Mouse (Mus musculus): Measurements from ENCODE around the gene Ttc7b. TPM values are rescaled to one million over a fixed set of nuclear protein-coding genes. Genes with fewer than 3 reads are reported as not detected.
A peak's percentile ranks its signal among the peaks of the same experiment; 100 is the strongest.

Gene Ttc7b
- total RNA-seq, 4 experiments from 2014 or later: 89.9 to 102 (median 95.5) TPM

GRCm38 (mm10) chr12:100447161-100447560, 73.5 kb downstream of the Ttc7b start:
- DNase-seq: no peak

GRCm38 (mm10) chr12:100445686-100446085, 74.9 kb downstream of the Ttc7b start:
- no peak for DNase-seq

GRCm38 (mm10) chr12:100445271-100445670, 75.4 kb downstream of the Ttc7b start:
- no peak for DNase-seq

DNA sequence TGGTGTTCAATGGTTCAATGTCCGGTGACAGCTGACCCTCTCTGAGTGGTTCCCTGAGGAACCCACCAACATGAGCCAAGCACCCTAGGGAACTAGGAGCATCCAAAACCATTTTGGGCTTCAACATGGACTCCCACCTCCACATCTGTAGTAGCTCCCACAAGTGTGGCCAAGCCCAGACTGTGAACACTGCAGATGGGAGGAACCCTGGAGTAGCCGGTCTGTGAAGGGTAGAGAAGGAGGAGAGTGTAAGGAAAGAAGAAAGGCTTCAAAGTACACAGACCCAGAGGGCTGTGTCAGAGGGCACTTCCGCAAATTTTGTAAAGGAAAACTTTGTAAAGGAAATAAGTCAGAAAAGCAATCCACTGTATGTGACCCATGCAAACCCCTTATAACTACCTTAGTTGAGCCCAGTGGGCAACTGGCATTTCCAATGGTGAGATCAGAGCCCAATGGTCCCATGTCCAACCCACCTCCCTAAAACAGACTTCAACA, 75.9 kb downstream of the Ttc7b start:
- DNase-seq: no peak

DNA sequence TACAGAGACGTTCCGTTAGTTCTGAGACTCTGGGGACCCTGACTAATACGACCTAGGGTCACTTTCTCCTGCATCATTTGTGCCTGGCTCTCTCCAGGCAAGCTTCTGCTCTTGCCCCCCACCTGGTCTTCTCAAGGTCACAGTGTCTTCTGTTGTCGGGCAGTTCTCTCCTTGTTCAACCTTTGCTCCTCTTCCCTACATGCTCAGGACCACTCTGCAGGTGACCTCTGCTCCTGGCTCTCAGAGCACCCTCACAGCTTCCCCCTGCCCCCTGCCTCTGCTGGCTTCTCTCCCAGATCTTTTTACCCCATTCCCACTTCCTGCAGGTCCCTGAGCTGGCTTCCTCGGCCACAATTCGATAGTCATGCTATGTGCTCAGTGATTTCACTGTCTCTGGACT, 77.2 kb downstream of the Ttc7b start:
- no peak for DNase-seq

DNA sequence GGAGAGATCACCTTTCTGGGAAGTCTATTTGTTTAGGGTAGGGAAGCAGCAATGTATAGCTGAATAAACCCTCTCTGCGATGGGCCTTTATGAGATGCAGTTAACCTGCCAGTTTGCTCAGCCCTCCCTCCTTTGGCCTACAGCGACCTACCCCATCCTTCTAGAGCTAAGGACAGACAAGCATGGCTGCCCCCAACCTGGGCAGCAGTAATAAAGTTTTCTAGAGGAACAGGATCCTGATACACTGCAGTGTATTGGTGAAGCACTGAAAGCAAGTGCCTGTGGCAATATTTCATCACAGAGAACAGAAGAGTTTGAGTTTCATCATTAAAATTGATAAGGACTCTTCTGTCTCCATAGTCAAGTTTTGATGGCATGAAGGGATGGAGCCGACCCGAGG, 79.0 kb downstream of the Ttc7b start:
- no peak for DNase-seq

DNA sequence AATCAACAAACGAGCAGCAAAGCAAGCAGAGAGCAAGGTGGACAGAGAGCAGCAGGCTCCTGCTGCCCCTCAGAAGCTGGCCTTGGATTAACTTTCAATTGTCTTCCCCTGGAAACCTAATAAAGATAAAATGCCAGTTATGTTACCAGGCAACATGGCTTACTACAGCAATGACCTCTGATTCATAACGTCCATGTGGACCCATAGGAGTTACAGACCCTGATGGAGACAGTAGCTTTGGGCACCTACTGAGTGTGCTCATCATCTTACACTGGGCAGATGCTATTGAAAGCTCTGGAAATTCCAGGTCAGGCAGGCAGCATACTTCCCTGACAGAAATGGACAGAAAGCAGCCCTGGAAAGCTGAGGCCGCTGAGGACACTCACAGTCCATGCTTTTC, 80.7 kb downstream of the Ttc7b start:
- no peak for DNase-seq

DNA sequence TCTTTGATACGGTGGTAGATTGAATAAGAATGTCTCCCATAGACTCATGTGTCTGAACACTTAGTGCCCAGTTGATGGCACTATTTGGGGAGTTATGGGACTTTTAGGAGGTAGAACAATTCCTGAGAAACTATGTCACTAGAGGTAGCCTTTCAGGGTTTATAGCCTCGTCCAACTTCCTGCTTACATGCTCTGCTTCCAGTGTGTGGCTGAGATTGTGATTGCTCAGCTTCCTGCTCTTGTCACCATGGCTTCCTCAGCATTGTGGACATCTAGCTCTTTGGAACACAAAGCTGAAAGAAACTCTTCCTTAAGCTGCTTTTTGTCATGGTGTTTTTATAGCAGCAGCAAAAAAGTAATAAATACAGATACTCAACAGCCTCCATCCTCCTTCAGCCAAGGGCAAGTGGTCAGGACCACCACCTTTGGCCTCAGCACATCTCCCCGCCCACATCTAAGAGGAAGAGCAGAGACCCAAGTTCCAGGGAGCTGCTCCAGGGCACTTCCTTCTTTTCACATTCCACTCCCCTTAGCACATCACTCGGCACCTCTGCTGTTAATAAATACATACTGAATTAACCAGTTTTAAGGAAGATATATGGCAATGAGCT, 81.4 kb downstream of the Ttc7b start:
- DNase-seq: no peak

- no peak for DNase-seq
Observed at GRCm38 (mm10) chr12:100438509-100438908, 82.1 kb downstream of the Ttc7b start.

DNA sequence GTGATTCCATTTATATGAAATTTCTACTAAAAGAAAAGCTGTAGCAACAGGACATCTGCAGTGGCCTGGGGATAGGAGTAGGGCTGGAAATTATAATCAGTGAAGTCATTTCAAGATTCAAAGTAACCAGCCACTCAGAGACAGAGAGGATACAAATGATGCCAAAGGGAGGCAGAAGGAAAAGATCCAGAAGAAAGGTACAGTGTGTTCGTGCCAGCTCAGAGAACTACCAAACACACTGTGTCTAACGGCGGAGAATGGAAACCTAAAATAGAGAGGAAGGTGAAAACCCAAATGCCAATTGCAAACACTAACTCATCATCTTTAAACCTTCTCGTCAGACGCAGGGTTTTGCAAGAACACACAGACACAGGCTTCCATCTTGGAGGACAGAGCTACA, 82.8 kb downstream of the Ttc7b start:
- no peak for DNase-seq

GRCm38 (mm10) chr12:100435763-100436162, 84.9 kb downstream of the Ttc7b start:
- no peak for DNase-seq

GRCm38 (mm10) chr12:100431830-100432229, 88.8 kb downstream of the Ttc7b start:
- no peak for DNase-seq

DNA sequence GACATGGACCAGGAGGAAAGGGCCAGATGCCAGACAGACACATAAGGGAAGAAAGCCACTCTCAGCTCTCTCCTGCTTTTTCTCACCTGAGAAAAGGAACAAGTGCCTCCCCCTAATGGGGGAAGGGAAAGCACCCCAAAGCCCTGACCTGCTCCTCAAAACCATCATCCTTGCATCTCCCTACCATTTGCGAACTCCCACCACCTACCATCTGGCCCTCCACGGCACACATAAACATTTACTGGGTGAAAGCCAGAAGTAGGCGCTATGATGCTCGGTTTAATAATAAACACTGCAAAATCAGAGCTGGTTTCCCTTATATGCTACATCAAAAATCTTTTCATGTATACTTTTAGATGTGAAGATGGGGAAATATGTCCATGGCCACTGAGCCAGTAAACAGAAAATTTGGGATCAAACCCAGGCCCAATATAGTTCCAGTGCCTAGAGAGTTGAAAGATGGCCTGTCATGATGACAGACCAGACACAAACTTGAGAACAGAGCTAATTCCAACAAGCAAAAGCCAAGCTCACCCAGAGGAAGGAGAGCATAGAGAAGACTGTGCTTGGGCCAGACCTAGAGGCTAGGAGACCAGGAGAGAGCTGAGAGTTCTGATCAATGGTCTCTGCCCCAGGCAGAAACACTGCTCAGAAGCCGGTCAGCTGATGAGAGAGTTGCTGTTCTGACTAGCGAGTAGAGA, 91.1 kb downstream of the Ttc7b start:
- DNase-seq: no peak

DNA sequence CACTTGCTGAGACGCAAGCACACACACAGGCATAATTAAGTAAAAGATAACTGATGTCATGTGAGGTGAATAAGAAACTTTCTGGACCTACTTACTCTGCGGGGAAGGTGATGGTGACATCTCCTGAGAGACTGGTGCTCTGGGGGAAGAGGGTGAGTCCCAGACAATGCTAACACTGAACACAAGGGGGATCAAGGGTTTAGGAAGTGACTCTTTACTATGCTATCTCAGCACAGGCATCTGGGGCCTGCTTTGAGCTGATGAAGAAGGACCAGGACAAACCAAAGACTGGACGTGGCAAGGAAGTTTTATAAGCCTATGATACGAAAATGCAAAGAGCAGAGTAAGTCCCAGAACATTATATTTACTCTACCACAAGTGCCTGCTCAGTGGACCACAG, 92.4 kb downstream of the Ttc7b start:
- no peak for DNase-seq

GRCm38 (mm10) chr12:100426212-100426611, 94.4 kb downstream of the Ttc7b start:
- peak; percentile 60 for DNase-seq

- no peak for DNase-seq
Observed at GRCm38 (mm10) chr12:100425028-100425427, 95.6 kb downstream of the Ttc7b start.

DNA sequence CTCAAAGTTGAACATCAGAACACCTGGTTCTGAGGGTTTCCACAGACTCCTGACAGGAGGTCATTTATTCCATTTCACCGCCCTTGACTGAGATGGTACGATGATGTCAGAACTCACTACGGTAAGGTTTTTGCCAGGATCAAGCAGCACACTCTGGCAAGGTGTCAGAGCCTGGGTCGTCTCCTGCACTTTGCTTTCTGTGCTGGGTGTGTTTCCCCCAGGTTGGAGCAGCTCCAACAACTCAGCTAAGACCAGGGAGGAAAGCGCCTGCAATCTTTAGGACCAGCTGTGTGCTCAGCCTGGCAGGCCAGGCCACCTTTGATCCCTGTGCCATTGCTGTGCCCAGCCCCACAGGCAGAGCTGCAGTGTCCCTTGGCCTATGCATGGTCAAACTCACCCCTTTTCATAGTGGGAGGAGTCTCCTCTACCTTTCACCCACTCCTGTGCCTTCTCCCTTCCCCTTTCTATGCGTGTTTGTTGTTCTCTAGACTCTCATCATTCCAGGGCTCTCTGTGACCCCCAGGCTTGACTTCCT, 98.3 kb downstream of the Ttc7b start:
- DNase-seq: no peak

DNA sequence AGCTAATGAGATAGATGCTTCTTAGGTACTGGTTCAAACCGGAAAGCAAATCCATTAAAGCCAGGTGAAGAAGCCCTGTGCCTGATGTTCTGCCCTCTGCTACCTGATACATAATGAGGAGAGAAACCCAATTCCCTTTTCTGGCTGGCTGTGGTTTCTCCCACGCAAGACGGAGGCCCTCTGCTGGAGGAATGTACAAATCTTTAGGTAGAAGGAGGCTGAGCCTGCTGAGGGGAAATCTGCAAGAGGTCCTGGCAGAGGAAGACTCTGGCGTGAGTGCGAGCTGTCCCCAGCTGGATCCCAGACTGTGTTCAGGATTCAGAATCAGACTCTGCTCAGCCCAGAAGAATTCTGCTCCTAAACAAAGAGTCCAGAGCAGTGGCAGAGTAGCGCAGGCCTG, 99.1 kb downstream of the Ttc7b start:
- DNase-seq: no peak

DNA sequence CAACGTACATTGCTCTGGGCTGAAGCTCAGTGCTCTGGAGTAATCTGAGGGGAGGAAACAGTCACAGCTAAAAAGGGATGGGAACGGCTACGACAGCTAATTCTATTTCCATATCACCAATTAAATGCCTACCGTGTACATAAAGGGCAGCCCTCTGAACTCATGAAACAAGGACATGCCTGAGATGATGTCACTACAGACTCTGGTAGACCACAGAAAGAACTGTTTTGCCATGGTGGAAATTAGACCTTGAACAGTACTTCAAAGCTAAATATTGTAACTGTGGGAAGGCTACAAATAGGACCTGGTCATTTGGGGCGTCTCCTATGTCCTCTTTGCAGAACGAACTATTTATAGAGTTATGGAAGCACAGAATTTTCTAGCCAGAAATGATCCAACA, 99.7 kb downstream of the Ttc7b start:
- no peak for DNase-seq

DNA sequence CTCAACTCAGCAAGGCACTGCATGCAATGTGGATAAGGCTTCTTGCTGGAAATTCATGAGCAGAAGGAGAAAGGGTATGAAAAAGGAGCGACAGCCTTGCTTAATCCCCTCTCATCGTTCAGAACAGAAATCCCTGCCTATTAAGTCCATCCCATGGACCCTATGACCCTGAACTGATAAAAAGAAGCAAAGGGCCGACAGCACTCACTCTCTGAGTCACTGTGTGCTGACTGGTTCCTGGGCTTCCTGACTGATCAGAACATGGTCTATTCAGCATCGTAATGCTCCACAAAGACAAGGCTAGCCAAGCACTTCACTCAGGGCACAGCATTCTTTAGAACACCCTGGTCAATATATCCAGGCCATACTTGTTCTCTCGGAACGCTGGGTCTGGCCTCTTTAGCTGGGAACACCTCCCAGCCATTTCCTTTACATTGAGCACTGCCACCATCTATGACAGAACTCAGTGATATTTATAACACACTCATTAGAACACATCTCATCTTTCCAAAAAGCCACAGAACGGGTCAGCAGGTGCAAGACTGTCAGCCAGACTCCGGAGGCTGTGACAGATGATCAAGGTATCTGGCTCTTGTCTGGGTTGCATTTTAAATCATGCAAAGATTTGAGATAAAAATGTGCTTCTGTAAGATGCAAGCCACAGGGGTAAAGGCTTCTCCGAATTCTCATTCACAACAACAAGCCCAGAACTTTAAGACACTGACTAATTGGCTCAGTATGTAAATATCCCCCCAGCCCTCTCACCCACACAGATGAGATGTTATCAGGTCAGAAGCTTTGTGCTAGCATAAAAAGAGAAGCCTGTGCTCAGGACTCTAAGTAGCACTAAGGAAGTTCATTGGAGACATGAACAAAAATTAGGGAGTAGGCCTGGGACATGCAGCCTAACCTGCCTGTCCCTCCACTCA, 100.4 kb downstream of the Ttc7b start:
- no peak for DNase-seq

DNA sequence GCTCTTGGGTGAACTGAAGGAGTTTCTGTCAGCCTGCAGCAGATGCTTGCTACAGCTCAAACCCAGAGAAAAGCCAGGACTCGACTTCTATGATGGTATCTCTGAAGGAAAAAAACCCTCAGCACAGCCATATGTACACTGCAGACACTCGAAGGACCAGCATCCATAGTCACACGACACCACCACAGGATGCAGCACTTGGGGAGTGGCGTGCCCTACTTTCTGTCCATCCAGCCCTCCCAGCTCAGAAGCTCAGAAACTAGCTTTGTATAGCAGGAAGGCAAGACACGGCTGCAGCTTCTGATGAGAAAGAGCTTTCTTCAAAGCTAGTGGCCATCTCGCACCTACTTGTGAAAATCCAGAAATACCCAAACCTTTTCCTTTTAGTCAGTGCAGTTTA, 104.8 kb downstream of the Ttc7b start:
- DNase-seq: no peak

DNA sequence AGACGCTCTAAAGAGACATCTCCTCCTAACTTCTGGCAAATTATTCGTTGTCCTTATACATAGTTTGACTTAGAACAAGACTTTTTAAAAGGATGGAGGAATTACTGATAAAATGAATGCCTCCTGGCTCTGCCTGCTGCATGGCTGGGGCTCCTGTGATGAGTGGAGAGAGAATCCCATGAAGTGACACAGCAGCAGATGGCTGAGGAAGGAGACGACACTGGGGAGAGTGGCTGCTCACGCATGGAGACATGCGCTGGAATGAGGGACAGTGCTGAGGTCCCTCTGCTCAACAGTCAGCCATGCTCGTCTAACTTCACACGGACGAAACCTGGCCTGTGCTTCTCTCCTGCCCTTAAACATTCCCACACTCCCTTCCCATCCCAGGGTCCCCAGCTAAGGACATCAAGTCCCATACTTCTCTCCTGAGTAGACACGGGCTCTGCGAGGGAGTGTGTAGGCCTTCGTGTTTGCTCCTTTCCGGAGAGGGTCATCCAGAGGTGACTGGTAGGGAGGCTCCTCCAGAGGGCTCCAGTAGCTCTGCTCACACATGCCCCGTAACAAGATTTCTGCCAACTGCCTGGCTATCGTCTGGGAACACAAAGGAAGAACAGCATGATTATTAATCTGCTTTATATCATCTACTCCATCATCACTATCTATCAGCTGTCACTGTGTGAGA, 105.8 kb downstream of the Ttc7b start:
- no peak for DNase-seq
